Mouse (Mus musculus) thymus, adult 2 months (tissue): ENCODE measurements around the gene Sema6c. TPM values are rescaled to one million over a fixed set of nuclear protein-coding genes. Genes with fewer than 3 reads are reported as not detected.
"Not testable (repeated sequence)": the region's sequence is repeated elsewhere in the genome, so short reads cannot be mapped to it uniquely, and the experiment has no call there.

Source experiments
- DNase-seq: peaks from one replicate; pipeline ENCODE4 v3.0.0; 2021
- H3K27ac ChIP-seq: fragments of 200-500 bp; 2 replicates; pipeline ENCODE4 v1.5.1; 2012; ENCODE audit warnings: low read length, control low read depth; ENCODE audit not compliant: control insufficient read depth, insufficient read depth
- H3K27me3 ChIP-seq: fragments of 200-500 bp; 2 replicates; pipeline ENCODE4 v1.6.1; 2012; ENCODE audit warnings: mild to moderate bottlenecking, low read length, moderate library complexity, mixed read lengths; ENCODE audit not compliant: control insufficient read depth, insufficient read depth
- H3K36me3 ChIP-seq: fragments of 200-500 bp; 2 replicates; pipeline ENCODE4 v1.6.1; 2012; ENCODE audit warnings: mild to moderate bottlenecking, low read length, moderate library complexity; ENCODE audit not compliant: control insufficient read depth, insufficient read depth
- H3K4me1 ChIP-seq: fragments of 200-500 bp; replicated peaks from 2 replicates; pipeline ENCODE4 v1.6.1; 2012; ENCODE audit warnings: low read length; ENCODE audit not compliant: control insufficient read depth, insufficient read depth
- H3K4me3 ChIP-seq: fragments of 200-500 bp; 2 replicates; pipeline ENCODE4 v1.5.1; 2012; ENCODE audit warnings: mild to moderate bottlenecking, low read length, control low read depth, moderate library complexity; ENCODE audit not compliant: control insufficient read depth, insufficient read depth
- CTCF ChIP-seq: fragments of 200-500 bp; IDR thresholded peaks from 2 replicates; pipeline ENCODE4 v1.5.1; 2012; ENCODE audit warnings: mild to moderate bottlenecking, control low read depth, low read length, moderate library complexity, borderline replicate concordance; ENCODE audit not compliant: control insufficient read depth, poor library complexity, insufficient read depth; ENCODE audit errors: extremely low read depth
- POLR2A ChIP-seq: fragments of 200-500 bp; IDR thresholded peaks from 2 replicates; pipeline ENCODE4 v1.6.1; 2012; ENCODE audit warnings: mild to moderate bottlenecking, low read length, control low read depth, moderate library complexity; ENCODE audit not compliant: control insufficient read depth, poor library complexity, insufficient read depth; ENCODE audit errors: extremely low read depth
- WGBS: fragments of 180-500 bp; shearing (Covaris S2); methylation state at CpG from one replicate; pipeline ENCODE4 v1.1.7; 2018; 5-methylcytosine and 5-hydroxymethylcytosine counted together
- polyA plus RNA-seq: library from polyadenylated mRNA; depleted of rRNA; stranded (reverse); fragments of >200 nt; gene quantifications from 2 replicates; pipeline ENCODE4 v1.2.3, GENCODE M21; 2012

Sema6c gene
- polyA plus RNA-seq, 1 experiment, result 12.0 TPM

- TF ChIP-seq CTCF (no peak), POLR2A (no peak)
- 100% methylated on average over 2 of the region's 2 CpGs for WGBS
- H3K36me3 ChIP-seq, result peaks cover 66% of the 10 kb centered on the region
- H3K4me3 ChIP-seq, result no peak overlapping the region
- no peaks in the 10 kb centered on the region for H3K27me3 ChIP-seq
- H3K4me1 ChIP-seq, result no peaks in the 10 kb centered on the region
- no peak overlapping the region for H3K27ac ChIP-seq
- no peak for DNase-seq
These were observed 35.5 kb downstream of the Sema6c start for GRCm38 (mm10) chr3:95195772-95196171.

DNA sequence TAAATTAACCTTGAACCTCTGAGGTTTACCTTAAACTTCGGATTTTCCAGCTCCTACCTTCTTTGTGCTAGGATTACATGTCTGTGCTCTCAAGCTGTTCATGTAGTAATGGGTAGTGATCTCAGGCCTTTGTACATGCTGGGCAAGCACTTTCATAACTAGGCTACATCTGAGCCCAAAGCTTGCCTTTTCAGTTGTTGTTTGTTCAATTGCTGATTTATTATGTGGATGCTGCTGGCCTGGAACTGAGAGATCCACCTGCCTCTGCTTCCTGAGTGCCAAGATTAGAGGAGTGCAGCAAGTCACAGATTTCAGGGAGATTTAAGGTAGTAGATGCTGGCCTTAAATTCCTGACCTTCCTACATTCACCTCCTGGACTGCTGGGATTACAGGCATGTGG, 38.8 kb downstream of the Sema6c start:
- Histone ChIP-seq H3K27me3 (no peaks in the 10 kb centered on the region), H3K36me3 (peaks cover 92% of the 10 kb centered on the region)
- TF ChIP-seq CTCF (no peak), POLR2A (no peak)

DNA sequence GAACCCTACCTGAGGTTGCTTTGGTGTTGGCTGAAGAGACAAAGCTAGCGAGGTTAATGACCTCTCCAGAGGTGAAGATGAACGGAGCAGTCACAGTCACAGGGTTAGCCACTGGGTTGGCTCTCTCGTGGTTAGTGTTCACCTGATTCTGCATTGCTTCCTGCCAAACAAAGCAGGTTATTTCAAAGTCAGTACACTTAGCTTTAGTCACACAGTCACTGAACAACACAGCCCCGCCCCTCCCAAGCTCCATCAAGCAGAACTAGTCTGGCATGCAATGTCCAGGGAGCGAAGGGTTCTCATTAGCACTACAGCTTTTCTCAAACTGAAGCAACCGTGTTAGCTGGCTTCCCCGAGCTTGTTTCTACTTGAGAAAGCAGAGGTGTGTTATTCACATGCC, 39.9 kb downstream of the Sema6c start:
- Histone ChIP-seq H3K27me3 (no peaks in the 10 kb centered on the region), H3K27ac (no peak overlapping the region), H3K4me3 (no peak overlapping the region), H3K36me3 (peaks cover 94% of the 10 kb centered on the region), H3K4me1 (no peaks in the 10 kb centered on the region)
- TF ChIP-seq CTCF, result no peak
- TF ChIP-seq POLR2A, result no peak
- no peak for DNase-seq
- WGBS, result 89% methylated on average over 7 of the region's 7 CpGs

More for the DNA sequence above, 38.8 kb downstream of the Sema6c start:
- no peak for DNase-seq
- no peak overlapping the region for H3K4me3 ChIP-seq
- no peak overlapping the region for H3K27ac ChIP-seq
- WGBS, result 100% methylated on average over 1 of the region's 1 CpGs
- no peaks in the 10 kb centered on the region for H3K4me1 ChIP-seq

GRCm38 (mm10) chr3:95200562-95200961, 40.3 kb downstream of the Sema6c start:
- no peak for TF ChIP-seq POLR2A
- no peak for TF ChIP-seq CTCF
- no peak overlapping the region for H3K27ac ChIP-seq
- no peaks in the 10 kb centered on the region for H3K27me3 ChIP-seq
- no peak overlapping the region for H3K4me3 ChIP-seq
- H3K4me1 ChIP-seq, result no peaks in the 10 kb centered on the region
- WGBS, result 91% methylated on average over 2 of the region's 2 CpGs
- peaks cover 94% of the 10 kb centered on the region for H3K36me3 ChIP-seq
- no peak for DNase-seq

GRCm38 (mm10) chr3:95203880-95204279, 43.6 kb downstream of the Sema6c start:
- H3K4me1 ChIP-seq, result no peaks in the 10 kb centered on the region
- H3K36me3 ChIP-seq, result peaks cover 85% of the 10 kb centered on the region
- H3K27me3 ChIP-seq, result no peaks in the 10 kb centered on the region
- WGBS, result 98% methylated on average over 6 of the region's 6 CpGs
- no peak overlapping the region for H3K27ac ChIP-seq
- no peak for TF ChIP-seq POLR2A
- no peak overlapping the region for H3K4me3 ChIP-seq
- DNase-seq, result no peak

DNA sequence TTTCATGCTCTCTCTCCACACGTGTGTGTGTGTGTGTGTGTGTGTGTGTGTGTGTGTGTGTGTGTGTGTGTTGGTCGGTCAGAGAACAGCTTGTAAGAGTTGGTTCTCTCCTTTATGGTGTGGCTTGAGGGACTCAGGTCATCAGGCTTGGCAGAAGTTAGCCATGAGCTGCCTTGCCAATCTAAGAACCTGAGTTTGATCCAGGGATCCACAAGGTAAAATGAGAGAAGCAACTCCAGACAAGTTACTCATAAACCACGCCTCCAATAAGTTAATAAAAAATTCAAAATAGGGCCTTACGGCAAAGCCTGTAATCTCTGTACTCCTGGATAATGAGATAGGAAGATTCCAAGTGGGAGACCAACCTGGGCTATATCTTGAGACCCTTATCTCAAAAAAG, 48.0 kb downstream of the Sema6c start:
- no peak for TF ChIP-seq CTCF
- TF ChIP-seq POLR2A, result no peak
- Histone ChIP-seq H3K27ac (no peak overlapping the region), H3K4me3 (no peak overlapping the region), H3K4me1 (peaks cover 8% of the 10 kb centered on the region), H3K27me3 (no peaks in the 10 kb centered on the region), H3K36me3 (peaks cover 44% of the 10 kb centered on the region)
- DNase-seq, result no peak
- WGBS, result 94% methylated on average over 4 of the region's 4 CpGs

DNA sequence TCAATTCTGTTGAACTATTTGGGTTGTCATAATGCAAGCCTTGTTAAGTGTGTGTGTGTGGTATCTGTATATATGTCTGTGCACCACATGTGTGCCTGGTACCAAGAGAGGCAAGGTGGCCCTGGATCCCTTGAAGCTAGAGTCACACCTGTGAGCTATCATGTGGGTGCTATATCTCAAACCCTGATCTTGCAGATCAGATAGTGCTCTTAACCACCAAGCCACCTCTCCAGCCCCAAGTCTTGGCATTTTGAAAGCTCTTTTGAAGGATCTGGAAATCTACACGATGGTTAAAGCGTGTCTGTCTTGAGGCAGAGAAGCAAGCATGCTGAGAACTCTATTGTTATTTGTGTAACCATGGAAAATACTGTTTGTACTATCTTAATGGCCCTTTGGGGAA, 50.3 kb downstream of the Sema6c start:
- no peak for TF ChIP-seq CTCF
- TF ChIP-seq POLR2A, result no peak
- peaks cover 26% of the 10 kb centered on the region for H3K36me3 ChIP-seq
- no peak overlapping the region for H3K4me3 ChIP-seq
- H3K27me3 ChIP-seq, result no peaks in the 10 kb centered on the region
- DNase-seq, result peak; percentile 53
- peaks cover 8% of the 10 kb centered on the region for H3K4me1 ChIP-seq
- WGBS, result 0% methylated on average over 2 of the region's 2 CpGs
- H3K27ac ChIP-seq, result no peak overlapping the region

DNA sequence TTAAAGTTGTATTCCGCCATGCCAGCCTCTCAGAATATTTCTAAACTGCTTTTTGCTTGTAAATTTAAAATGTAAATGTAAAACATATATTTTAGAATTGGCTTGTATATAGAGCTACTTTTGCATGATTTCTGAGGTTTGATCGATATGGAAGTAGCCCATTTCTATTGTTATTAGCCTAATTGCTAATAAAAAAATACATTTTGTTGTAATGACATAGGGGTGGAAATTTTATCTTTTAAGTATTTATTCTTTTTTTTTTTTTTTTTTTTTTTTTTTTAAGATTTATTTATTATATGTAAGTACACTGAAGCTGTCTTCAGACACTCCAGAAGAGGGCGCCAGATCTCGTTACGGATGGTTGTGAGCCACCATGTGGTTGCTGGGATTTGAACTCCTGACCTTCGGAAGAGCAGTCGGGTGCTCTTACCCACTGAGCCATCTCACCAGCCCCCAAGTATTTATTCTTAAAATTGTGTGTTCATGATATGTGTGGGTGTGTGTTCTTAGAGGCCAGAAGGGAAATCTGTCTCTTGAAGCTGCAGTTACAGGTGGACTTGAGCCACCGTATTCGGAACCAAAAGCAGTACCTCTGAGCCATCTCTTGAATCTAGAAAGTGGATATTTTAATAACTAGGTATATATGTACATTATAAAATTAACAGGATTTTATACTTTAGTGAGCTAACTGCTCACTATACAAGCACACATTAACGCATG, 52.8 kb downstream of the Sema6c start:
- H3K4me1 ChIP-seq, H3K27ac ChIP-seq, H3K27me3 ChIP-seq, H3K4me3 ChIP-seq, DNase-seq: not testable (repeated sequence)
- H3K36me3 ChIP-seq, result peaks cover 10% of the 10 kb centered on the region; the same call in 1 of the 2 replicates
- WGBS, result 93% methylated on average over 9 of the region's 10 CpGs
